In the genomic region with DNA sequence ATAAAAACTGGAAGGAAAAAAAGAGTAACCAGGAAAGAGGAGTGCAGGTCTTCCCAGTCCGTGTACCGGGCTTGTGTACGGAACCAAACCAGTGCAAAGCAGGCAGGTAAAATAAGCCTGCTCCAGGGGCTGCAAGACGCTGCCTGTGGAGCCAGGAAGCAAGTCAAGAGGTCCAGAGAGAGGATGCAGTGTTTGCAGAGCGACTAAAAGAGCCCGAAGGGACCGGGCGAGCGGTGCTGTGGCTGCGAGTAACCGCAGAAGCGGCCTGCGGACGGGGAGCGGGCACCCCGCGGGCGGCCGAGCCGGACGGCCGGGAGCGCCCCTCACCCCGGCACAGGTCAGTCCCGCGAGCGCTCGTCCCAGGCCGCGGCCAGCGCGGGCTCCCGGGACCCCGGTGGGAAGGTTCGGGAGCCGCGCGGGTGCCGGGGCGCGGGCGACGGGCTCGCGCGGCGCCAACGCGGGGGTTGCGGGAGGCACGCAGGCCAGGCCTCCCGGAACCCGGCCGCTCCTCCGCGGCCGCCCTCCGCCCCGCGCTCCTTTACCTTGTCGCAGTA, we compare ENCODE assay signal across 8 mouse cellular contexts. TPM values are rescaled to one million over a fixed set of nuclear protein-coding genes. Genes with fewer than 3 reads are reported as not detected.
A peak's percentile ranks its signal among the peaks of the same experiment; 100 is the strongest.
DNase-seq lines count a peak whose midpoint lies in the region; ATAC-seq lines count a peak whose summit lies in the region.

No protein-coding gene starts in this region.

- WGBS in forebrain, embryonic 16.5 days = under 1% methylated on average over 42 of the region's 61 CpGs
- under 1% methylated on average over 60 of the region's 61 CpGs for WGBS in intestine, embryonic 15.5 days
- under 1% methylated on average over 61 of the region's 61 CpGs for WGBS in stomach, embryonic 16.5 days

- peak overlapping the region; percentile 75 for H3K4me2 ChIP-seq in forebrain, embryonic 16.5 days (ENCODE audit: low read length)
- H3K4me2 ChIP-seq in intestine, embryonic 15.5 days (replicated peaks) = peak overlapping the region; percentile 95
- peak overlapping the region; percentile 65 for H3K4me2 ChIP-seq in stomach, embryonic 16.5 days (ENCODE audit: low read depth, low read length)

- no peaks in the 10 kb centered on the region; the same call in 1 of the 2 replicates for H3K36me3 ChIP-seq in forebrain, embryonic 16.5 days (ENCODE audit: control insufficient read depth, insufficient read depth)
- no peaks in the 10 kb centered on the region for H3K36me3 ChIP-seq in intestine, embryonic 15.5 days
- H3K36me3 ChIP-seq in megakaryocyte, embryonic 14.5 days (replicated peaks; ENCODE audit: low read length) = no peaks in the 10 kb centered on the region
- H3K36me3 ChIP-seq in stomach, embryonic 16.5 days (ENCODE audit: control insufficient read depth, insufficient read depth, low read length) = no peaks in the 10 kb centered on the region

- H3K4me3 ChIP-seq in forebrain, embryonic 16.5 days (replicated peaks; ENCODE audit: low read length) = peak overlapping the region; percentile 93
- H3K4me3 ChIP-seq in intestine, embryonic 15.5 days (replicated peaks) = peak overlapping the region; percentile 92
- peak overlapping the region; percentile 98 for H3K4me3 ChIP-seq in megakaryocyte, embryonic 14.5 days (replicated peaks)
- peak overlapping the region; percentile 98 for H3K4me3 ChIP-seq in stomach, embryonic 16.5 days (replicated peaks; ENCODE audit: low read length)

- no peaks in the 10 kb centered on the region for H3K27me3 ChIP-seq in forebrain, embryonic 16.5 days (replicated peaks; ENCODE audit: control insufficient read depth, insufficient read depth, low read length)
- H3K27me3 ChIP-seq in intestine, embryonic 15.5 days (replicated peaks) = no peaks in the 10 kb centered on the region
- no peaks in the 10 kb centered on the region for H3K27me3 ChIP-seq in megakaryocyte, embryonic 14.5 days (replicated peaks)
- H3K27me3 ChIP-seq in stomach, embryonic 16.5 days (ENCODE audit: control insufficient read depth, insufficient read depth, low read length) = no peaks in the 10 kb centered on the region

- peak; percentile 5 for DNase-seq in gastrocnemius, adult 18-20 months (ENCODE audit: low spot score)
- DNase-seq in gastrocnemius, postnatal 25 days = no peak
- DNase-seq in 3134 (ENCODE audit: extremely low read depth, insufficient read length, low spot score) = peak; percentile 70
- peak; percentile 43 for DNase-seq in adrenal gland, postnatal 25 days

- peak overlapping the region; percentile 98 for H3K27ac ChIP-seq in forebrain, embryonic 16.5 days (ENCODE audit: low read length)
- peak overlapping the region; percentile 93 for H3K27ac ChIP-seq in intestine, embryonic 15.5 days
- peak overlapping the region; percentile 91 for H3K27ac ChIP-seq in stomach, embryonic 16.5 days (ENCODE audit: low read length)

- ATAC-seq in forebrain, embryonic 16.5 days = peak; percentile 74
- ATAC-seq in intestine, embryonic 15.5 days = peak; percentile 67
- peak; percentile 70 for ATAC-seq in stomach, embryonic 16.5 days (ENCODE audit: insufficient read depth, low FRiP score)

- peaks cover 23% of the 10 kb centered on the region for H3K4me1 ChIP-seq in forebrain, embryonic 16.5 days (replicated peaks; ENCODE audit: control insufficient read depth, insufficient read depth, low read length)
- H3K4me1 ChIP-seq in intestine, embryonic 15.5 days (replicated peaks) = peaks cover 7% of the 10 kb centered on the region; the same call in 1 of the 2 replicates
- H3K4me1 ChIP-seq in megakaryocyte, embryonic 14.5 days = peaks cover 30% of the 10 kb centered on the region
- peaks cover 5% of the 10 kb centered on the region for H3K4me1 ChIP-seq in stomach, embryonic 16.5 days (ENCODE audit: control insufficient read depth, insufficient read depth, low read length)

- H3K9ac ChIP-seq in forebrain, embryonic 16.5 days (replicated peaks; ENCODE audit: low read depth, low read length) = peak overlapping the region; percentile 93
- H3K9ac ChIP-seq in intestine, embryonic 15.5 days = peak overlapping the region; percentile 97
- peak overlapping the region; percentile 98 for H3K9ac ChIP-seq in stomach, embryonic 16.5 days (ENCODE audit: low read length)

- H3K9me3 ChIP-seq in forebrain, embryonic 16.5 days (ENCODE audit: control insufficient read depth, low read length) = no peaks in the 10 kb centered on the region
- no peaks in the 10 kb centered on the region for H3K9me3 ChIP-seq in intestine, embryonic 15.5 days
- no peaks in the 10 kb centered on the region for H3K9me3 ChIP-seq in megakaryocyte, embryonic 14.5 days
- no peaks in the 10 kb centered on the region for H3K9me3 ChIP-seq in stomach, embryonic 16.5 days (replicated peaks; ENCODE audit: control insufficient read depth, low read length)

RNA-seq across cellular contexts. Expression of a gene that starts 37.2 kb away (rescaled TPM):
- not detected for total RNA-seq in gastrocnemius, adult 18-20 months (2021)
- total RNA-seq in gastrocnemius, postnatal 25 days (2021) = under 1 TPM in 1 of 2 experiments, not detected in 1; 0.21 TPM
- 1.3 and 1.8 TPM in 2 replicates for total RNA-seq in adrenal gland, postnatal 25 days (2021)
- not detected in 2 replicates for polyA plus RNA-seq in forebrain, embryonic 16.5 days (2015; fragmentation: Nextera tagmentation; extraction: Ambion mirVana)
- 0.88 and 0.97 TPM in 2 replicates for polyA plus RNA-seq in intestine, embryonic 15.5 days (2015; fragmentation: Nextera tagmentation; extraction: Ambion mirVana)
- polyA plus RNA-seq in megakaryocyte, embryonic 14.5 days (2012; ENCODE audit: insufficient read depth, low replicate concordance) = 2.0 TPM in 1 of 2 replicates, not detected in the other
- polyA plus RNA-seq in stomach, embryonic 16.5 days (2015; fragmentation: Nextera tagmentation; extraction: Ambion mirVana) = 3.0 and 5.1 TPM in 2 replicates

RNA-seq across cellular contexts. Expression of a gene that starts 39.9 kb away (rescaled TPM):
- total RNA-seq in gastrocnemius, adult 18-20 months (2021) = 10 to 100 TPM; 31.5 to 38.6 TPM
- 10 to 100 TPM; 26.6 to 27.4 TPM for total RNA-seq in gastrocnemius, postnatal 25 days (2021)
- 68.2 and 76.8 TPM in 2 replicates for total RNA-seq in adrenal gland, postnatal 25 days (2021)
- 81.4 and 88.2 TPM in 2 replicates for polyA plus RNA-seq in forebrain, embryonic 16.5 days (2015; fragmentation: Nextera tagmentation; extraction: Ambion mirVana)
- polyA plus RNA-seq in intestine, embryonic 15.5 days (2015; fragmentation: Nextera tagmentation; extraction: Ambion mirVana) = 56.5 and 60.8 TPM in 2 replicates
- 1.3 TPM in 1 of 2 replicates, not detected in the other for polyA plus RNA-seq in megakaryocyte, embryonic 14.5 days (2012; ENCODE audit: insufficient read depth, low replicate concordance)
- 58.7 and 62.1 TPM in 2 replicates for polyA plus RNA-seq in stomach, embryonic 16.5 days (2015; fragmentation: Nextera tagmentation; extraction: Ambion mirVana)

Comparison
In these comparisons a context has a peak if more than half of its experiments do, and no peak if none do; other contexts are left out.
1. RNA of a gene that starts 39.9 kb away (polyA plus RNA-seq): 81.4 to 88.2 TPM in forebrain, embryonic 16.5 days, 56.5 to 60.8 TPM in intestine, embryonic 15.5 days and 58.7 to 62.1 TPM in stomach, embryonic 16.5 days; 1.3 TPM in megakaryocyte, embryonic 14.5 days; every median in the first group is over 10 times any median in the second.
2. Peak in every context shown above with its lines, with median percentiles within 50 percentile points of each other: ATAC-seq, H3K27ac ChIP-seq, H3K4me2 ChIP-seq, H3K4me3 ChIP-seq and H3K9ac ChIP-seq.